Mouse (Mus musculus) gastrocnemius, postnatal 25 days (tissue): ENCODE data around the gene Tmem74b. TPM values are rescaled to one million over a fixed set of nuclear protein-coding genes. Genes with fewer than 3 reads are reported as not detected.

ENCODE experiments used
- DNase-seq: peaks from one replicate; pipeline ENCODE4 v3.0.0; 2022
- long read RNA-seq, 2 experiments: library from polyadenylated mRNA; stranded (forward); transcript quantifications; one replicate each; pipeline ENCODE4 v2.0.0; 2021
- total RNA-seq, 2 experiments: library from RNA; stranded (reverse); gene quantifications; 1 replicate in 1 of 2; 2 replicates in 1 of 2; pipeline ENCODE4 v1.2.3; 2021

Gene Tmem74b
- 1 to 10 TPM in 1 of 2 experiments, under 1 TPM in 1; 0.62 to 1.3 TPM for total RNA-seq
- long read RNA-seq, experiment 1, partial matches to known transcripts = 1 of 2 reads
- long read RNA-seq, experiment 1, other reads (novel, unspliced or antisense) = 0 of 2 reads
- long read RNA-seq, experiment 2, partial matches to known transcripts = 0 of 1 reads
- long read RNA-seq, experiment 2, other reads (novel, unspliced or antisense) = 0 of 1 reads

DNA sequence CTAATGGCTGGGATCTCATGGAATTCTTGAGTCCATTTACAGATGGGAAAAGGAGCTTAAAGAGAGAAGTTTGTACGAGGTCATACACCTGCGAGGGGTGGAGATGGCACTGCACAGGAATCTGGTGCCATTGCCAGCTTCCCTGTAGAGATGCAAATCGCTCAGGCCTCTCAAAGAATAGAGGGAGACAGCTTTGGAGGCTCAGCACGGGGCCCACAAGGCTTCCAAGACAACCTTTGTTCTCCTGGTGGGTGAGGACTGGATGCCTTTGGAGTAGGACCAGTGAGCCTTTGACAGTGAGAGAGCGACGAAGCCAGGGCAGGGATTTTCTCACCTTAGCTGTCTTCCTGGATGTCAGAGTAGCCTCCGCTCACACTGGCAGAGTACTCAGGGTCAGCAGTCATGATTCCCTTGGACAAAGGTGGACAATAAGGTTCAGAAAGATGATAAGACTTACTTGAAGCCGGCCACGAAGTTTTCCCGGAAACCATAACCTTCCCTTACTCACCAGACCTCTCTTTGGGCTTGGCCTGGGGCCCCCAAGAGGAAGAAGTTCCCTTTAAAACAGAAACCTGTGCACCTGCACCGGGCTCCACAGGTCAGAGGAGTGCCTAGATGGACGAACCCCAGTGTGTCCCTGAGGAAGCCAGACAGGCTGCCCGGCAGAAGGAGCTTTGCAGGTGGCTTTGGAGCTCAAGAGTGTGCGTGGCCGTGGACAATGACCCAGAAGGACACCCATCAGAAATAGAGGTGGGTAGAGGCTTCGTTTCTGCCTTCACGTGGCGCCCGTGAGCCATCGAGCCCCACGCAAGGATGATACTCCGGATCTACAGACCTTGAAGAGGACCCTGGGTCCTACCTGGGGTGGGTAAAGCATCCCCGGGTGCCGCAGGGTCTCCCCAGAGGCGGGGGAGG is at the start of gene Tmem74b:
Gene Tmem74b, plus strand, starts transcription at position 778 of the 915 bp plus-strand sequence.
- DNase-seq = no peak

DNA sequence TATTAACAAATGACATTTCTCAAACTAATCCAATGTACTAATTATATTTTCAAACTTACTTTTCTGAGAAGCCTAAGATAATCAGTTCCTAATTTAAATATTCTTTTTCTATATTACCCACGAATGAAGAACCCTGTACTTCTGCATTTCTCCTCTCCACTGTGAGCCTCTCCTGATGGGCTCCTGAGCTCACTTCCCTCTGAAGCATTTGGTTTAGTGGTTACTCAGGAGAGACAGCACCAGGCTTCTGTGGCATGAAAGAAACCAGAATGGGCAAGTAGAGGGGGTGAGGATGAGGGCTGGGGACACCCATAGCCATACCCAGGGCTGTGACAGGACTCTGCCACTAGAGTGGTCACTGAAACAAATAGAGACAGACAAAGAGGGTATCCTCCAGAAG is 49.8 kb upstream of the Tmem74b start:
- DNase-seq = no peak

DNA sequence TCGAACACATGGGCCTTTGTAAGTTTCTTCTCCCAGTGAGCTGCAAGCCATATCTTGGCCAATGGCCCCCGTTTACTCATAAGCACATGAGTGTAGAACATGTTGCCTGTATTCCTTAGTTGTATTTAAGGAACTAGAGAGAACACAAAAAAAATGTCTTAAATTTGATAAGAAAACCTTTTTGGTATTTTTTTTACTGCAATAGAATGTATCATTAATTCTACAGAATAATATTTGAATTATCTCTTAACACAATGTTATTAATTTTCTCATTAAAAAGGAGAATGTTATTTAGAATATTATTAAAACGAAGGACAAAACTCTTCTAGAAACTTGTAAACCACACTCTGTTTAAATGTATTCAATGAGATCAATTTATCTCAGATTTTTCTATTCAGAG is 33.4 kb upstream of the Tmem74b start, which contains the start of gene Rad21l:
Gene Rad21l, minus strand, starts transcription at position 101 of the 400 bp plus-strand sequence.
- no peak for DNase-seq

DNA sequence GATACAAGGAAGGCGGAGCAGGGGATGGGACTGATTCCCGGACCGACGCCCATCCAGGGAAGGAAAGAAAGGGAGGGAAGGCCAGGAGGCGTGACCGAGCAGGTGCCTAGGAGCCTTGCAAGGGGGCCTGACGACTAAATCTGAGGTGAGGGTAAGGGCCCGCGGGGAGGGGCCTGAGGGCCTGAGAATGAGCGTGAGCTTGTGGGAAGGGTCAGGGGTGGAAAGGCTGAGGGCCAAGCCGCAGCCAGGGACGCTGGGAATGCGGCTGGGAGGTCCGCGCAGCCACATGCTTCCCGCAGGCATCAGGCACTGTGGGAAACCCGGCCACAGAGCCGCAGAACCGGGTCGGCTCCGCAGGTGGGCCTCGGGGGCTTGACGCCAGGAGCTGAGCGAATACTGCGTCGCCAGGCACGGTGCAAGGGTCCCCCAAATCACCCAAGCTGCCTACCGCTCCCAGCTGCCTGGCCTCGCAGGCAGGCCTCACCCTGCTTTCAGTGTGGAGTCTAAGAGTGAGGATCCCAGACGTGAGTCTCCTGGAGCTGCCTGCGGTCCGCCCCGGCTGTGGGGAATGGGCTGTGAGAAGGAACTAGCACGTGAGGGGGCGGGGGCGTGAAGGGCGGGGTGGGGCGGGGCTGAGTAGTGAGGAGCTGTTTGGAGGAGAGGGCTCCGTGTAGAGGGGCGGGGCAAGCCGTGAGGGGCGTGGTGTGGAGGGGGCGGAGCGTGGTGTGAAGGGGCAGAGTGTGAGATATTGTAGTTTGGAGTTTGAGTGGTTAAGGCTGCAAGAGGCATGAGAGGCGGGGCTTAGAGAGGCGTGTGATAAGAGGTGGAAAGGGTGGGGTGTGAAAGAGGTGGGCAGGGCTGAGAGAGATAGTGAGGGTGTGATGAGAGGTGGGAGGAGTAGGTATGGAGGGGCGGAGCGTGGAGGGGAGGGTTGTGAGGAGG is 31.5 kb upstream of the Tmem74b start:
- no peak for DNase-seq

DNA sequence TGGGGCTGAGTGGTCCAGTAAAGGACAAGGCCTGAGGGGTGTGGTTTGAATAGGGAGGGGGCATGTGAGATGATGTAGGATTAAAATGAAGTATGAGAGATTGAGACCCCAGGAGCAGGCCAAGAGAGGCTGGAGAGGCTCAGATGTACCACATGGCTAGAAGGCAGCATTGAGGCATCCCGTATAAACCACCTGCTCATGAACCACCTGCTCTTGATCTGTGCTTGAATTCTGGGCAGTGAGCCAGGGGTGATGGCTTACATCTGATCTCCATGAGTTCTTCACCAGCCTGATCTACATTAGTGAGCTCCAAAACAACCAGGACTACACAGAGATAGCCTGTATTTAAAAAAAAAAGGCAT is 30.9 kb upstream of the Tmem74b start:
- DNase-seq = no peak

DNA sequence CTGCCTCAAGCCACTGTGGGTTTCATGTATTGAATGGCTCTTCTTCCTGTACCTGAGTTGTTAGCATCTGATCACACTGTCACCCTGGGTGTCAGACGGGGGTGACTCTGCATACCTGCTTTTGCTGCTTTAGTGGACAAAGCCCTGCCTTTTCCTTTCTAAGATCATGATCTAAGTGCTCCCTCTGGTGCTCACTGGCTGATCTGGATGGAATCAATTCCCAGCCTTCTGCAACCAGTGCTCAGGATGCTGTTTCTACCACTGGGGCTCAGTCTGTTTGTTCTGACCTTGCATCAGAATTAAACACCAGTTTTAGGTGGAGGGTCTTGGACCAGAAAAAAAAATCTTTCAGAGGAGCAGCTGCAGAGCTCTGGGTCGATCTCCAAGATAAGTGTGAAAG is 25.6 kb upstream of the Tmem74b start:
- no peak for DNase-seq

DNA sequence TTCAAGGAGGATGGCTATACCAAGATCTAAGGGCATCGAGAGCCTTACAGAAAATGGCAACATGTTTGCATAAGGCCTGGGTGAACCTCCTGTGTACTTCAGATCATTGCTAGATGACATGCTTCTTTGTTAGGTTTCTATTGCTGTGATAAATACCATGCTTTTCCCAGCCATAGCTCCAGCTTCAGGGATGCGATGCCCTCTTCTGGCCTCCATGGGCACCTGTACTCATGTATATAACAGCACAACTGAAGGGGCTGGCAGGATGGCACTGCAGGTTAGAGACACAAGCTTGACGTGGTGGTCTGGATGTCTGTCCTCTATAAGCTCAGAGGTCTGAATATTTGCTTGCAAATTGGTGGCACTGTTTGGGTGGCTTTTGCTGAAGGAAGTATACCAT is 19.5 kb upstream of the Tmem74b start:
- no peak for DNase-seq

DNA sequence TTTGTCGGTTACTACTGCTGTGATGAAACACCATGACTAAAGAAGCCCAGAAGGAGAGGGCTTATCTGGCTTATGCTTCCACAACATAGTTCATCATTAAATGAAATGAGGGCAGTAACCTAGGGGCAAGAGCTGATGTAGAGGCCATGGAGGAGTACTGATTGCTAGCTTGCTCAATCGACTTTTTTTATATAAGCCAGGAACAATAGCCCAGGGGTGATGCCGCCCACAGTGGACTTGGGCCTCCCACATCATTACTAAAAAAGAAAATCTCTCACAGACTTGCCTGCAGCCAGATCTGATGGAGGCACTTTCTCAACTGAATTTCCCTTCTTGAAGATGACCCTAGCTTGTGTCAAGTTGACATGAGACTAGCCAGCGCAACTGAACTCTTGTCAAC is 18.8 kb upstream of the Tmem74b start:
- no peak for DNase-seq

DNA sequence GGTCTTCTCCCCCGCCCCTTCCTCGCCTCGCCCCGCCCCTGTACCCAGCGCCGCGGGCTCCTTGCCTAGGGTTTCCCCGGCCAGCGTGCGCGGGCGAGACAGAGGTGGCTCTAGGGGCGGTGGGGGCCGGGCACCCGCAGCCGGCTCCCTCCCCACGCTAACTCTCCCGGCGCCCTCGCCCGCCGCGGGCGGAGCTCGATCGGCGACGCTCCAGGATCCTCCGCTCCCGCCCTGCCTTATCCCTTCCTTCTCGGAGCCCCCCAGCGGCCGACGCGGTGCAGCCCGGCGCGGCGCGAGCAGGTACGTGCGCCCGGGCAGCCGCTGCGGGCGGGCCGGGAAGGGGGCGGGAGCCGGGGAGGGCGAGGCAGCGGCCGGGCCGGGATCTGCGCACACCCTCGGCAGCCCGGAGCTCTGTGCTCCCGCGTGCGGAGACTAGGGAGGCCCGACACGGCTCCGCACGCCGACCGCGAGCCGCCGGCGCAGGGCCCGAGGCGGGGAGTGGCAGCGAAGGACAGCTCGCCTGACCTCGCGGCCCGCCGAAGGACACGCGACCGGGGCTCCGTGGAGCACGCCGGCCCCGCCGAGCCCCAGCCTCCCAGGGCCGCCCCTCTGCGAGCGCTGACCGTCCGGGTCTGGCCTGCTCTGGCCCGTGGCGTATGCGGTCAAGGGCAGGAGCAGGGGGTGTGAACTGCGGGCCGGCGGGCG is 490 bp downstream of the Tmem74b start:
- DNase-seq = peak; percentile 19

DNA sequence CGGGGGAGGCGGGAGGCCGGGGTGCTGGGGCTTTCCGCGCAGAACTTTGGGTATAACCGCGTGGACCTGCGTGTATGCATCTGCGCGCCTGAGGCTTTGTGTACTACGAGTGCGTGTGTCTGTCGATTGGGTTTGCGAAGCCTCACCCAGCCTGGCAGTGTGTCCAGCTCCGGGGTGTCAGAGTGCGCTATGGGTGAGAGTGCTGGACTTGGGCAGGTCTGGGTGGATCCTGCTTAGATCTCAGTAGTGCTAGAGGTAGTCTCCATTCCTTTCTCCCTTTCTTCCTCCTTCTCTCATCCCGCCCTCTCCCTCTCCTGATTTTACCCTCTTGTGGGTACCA is 1.0 kb downstream of the Tmem74b start:
- no peak for DNase-seq

DNA sequence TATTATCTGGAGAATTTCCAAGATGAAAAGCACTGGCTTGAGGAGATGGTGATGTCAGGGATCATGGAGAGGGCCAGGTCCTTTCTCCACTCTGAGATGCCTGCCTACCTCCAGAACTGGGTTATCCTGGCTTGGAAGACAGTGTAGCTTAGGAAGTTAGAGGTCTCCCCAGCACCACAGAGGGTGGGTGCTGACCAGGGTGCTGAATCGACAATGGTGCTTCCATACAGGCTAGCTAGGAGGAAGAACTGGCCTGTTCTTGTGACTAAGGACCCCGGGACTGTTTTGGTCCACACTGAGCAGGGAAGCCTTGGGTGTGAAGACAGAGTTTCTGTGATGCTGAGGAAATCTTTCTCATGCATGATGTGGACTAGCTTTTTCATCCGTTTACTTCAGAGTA is 10.8 kb downstream of the Tmem74b start:
- no peak for DNase-seq

DNA sequence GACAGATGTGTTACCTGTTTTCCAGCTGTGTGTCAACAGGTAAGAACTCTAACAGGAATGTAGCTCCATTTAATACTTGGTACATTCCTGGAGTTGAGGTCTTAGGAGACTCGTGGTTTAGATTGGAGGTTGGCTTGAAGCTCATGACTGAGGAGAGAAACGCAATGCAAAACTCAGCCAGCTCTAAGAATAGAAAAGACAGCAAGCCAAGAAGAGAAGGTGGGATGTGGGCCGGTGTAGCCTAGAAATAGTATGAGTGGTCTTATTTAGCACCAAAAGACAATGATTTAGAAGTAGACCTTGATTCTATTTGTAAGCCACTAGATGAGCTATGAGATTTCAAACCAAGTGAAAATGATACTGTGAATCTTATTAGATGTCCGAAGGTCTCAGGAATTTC is 13.7 kb downstream of the Tmem74b start:
- no peak for DNase-seq

DNA sequence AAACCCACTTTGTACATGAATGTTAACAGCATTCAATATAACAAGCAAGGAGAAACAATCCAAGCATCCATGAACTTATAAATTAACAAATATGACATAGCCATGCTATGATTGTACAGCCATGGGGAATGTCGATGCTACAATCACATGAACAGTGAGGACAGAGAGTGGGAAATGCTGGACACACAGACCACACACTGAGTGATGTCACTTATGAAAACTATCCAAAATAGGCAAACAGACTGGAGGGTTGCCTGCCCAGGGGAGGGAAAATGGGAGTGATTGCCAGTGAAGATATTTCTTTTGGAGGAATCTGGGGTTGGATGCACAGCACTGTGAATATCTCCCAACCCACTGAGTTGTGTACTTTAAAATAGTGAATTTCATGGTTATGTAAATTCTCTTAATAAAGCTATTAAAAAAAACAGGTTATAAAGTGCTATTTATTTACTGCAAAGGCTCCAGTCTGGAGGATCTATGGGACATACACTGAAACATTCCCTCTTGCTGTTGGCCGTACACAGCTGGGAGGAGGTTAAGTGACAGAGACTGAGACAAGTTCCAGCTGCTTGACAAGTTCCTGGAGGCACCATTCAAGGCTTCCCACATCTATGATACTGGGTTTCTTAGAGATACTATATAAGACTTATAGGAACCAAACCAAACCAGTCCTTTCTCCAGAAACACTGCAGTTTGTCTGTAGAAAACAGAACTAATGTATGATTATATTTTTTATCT is 14.7 kb downstream of the Tmem74b start:
- no peak for DNase-seq

DNA sequence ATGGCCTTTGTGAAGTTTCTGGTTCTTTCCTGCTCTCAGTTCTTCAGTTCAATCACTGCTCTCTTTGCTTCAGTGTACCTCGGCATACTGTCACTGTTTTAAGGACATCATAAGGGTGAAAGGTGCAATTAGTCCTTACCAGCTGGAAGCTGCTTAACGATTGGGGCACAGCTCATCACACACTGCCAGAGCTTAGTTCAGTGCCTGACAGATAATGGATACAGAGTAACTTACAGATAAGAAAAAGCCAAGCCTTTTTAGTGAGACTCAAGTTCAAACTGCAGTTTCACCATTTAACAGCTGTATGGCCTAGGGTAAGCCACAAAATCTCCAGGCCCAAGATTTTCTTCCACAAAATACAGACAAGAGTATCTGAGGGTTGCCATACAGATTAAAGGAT is 22.3 kb downstream of the Tmem74b start:
- DNase-seq = no peak

DNA sequence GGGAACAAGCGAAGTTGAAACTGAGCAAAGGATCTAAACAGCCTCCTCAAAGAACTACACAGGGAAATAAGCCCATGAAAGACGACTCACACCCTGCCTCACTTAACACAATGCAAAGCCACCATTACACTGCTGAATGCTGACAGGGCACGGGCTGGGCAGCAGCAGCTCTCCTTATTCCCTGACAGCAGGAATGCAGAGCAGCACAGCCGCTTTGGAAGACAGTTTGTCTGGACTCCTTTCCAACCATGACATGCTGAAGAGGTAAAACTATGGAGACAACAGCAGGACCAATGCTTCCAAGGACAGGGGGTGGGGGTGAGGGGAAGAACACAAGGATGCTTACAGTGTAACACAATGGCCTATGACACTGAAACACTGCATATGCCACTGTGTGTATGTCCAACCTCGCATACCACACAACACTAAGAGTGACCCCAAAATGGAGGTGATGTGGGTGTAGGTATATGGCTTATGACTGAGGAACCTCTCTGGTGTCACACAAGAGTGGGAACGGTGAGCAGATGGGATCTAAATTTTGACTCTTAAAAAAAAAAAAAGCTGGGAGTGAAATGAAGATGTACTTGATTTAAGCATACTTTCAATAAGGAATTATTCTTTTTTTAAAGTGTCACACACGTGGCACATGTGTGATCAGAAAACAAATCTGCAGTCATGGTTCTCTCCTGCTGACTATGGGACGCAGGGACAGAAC is 31.5 kb downstream of the Tmem74b start:
- no peak for DNase-seq

DNA sequence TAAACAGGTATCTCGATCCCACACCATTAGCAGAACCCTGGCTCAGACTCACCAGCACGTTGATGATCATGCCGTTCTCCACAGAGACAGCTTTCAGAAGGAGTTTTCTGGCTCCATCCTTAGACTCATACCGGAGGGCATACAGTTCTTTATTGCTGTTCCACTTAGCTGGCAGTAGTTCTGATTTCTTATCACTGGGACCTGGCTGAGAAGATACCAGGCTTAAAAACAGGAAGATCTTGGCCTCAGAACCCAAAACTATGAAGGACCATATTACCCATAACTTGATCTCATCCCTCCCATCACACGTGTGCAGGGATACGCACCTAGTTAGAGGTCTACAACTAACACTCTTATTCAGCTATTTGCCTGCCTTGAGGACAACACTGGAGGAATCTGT is 33.6 kb downstream of the Tmem74b start:
- DNase-seq = no peak

DNA sequence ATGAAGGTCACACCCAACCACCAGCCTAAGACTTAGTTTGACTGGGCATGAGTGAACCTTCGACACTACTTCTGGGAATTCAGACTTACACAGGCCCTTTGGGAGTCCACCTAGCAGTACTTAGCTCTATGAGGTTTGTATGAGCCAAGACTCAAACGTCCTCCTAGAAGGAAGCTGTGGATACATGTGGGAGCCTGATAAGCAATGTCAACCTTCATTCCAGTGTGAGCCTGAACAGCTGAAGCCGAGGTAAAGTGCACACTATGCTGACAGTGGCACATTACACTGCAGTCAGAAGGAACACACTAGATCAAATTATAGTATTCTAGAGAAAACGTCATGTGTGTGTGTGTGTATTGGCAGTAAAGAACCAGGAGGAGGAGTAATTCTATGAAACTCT is 36.7 kb downstream of the Tmem74b start:
- no peak for DNase-seq

DNA sequence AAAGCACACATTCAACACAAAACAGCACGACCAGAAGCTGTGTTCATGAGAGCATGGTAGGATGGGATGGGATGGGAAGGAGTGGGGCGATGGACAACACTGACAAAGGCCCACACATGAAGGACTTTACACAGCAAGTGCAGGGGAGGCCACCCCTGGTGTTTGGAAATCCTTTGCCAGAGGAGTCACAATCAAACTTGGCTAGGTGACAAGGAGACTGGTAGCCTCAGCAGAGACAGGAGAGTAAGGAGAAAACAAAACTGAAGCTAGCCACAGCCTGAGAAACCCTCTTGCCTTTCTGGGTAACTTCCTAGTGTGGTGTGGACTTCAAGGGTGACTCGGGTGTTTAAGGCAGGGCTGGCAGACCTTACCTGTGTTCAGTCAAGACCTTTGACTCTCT is 37.3 kb downstream of the Tmem74b start:
- DNase-seq = no peak

DNA sequence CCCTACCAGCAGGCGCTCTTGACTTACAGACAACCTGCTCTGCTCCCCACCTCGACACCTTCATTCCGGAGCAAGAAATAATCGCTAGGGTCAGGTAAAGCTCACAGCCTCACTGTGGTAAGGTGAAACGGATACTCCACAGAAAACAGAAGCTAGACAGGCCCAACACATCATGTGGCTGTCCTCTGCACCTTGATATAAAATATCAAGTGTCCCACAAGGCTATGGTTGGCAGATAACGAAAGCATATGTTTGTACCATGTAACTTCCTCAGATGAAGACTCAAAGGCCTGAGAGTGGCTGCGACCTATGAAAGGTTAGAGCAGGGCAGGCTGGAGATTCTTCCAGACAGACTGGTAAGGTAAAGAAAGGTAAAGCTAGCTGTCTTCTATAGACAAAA is 37.7 kb downstream of the Tmem74b start:
- DNase-seq = no peak

DNA sequence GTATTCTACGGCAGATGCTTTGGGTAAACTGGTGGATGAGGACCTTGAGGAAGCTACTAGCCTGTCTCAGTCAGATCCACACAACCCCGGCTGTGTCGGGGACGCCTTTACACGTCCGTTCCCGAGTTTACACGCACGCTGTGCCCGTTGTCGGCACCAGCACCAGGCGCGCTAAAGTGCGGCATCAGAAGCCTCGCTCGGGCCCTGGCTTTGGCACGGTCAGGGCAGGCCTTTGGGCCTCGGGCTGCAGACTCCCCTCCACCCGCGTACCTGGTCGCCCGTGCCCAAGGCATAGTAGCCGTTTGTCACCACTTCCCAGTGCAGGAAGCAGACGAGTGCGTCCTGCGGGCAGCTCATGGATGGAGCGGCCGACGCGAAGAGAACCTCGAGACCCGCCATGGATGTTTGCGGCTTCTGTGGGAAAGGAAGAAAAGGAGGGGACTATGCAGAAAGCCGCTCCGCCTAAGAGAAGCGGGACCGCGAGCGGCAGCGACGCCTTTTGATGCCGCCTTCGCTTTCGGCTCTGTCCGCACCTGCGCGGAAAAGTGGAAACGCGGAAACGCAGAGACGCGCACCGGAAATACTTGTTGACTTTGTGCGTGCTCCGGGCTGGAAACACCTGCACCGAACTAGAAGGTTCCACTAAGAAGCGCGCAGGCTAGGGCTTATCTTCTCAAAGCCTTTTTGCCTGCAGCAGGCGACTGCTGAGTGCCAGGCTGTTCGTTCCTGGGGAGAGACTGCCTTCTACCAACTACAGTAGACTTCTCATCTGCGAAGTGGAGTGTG is 39.1 kb downstream of the Tmem74b start:
- peak; percentile 79 for DNase-seq
